Mouse (Mus musculus): ENCODE data around the gene Tas2r119.

DNA sequence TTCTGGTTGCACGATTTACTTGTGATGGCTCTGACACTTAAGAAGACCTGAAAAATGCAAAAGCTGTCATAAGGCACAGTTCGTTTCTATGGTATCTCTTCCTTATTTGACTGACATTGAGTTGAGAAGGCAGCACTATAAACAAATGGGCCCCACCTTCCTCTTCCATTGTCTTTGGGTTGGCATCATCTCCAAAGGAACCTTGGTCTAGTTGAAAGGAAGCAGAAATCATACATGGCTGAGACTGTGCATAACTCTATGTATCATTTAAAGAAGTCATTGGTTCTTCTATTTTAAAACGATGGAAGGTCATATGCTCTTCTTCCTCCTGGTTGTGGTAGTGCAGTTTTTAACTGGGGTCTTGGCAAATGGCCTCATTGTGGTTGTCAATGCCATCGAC lies at the start of gene Tas2r119:
- no peak for TF ChIP-seq CTCF (conservative IDR thresholded peaks at IDR 0.05; ENCODE audit: low read length)
- TF ChIP-seq NANOG (IDR thresholded peaks at IDR 0.05; ENCODE audit: borderline replicate concordance, low read length): no peak
